Mouse (Mus musculus): ENCODE results near the gene Slc30a4. TPM values are rescaled to one million over a fixed set of nuclear protein-coding genes. Genes with fewer than 3 reads are reported as not detected.

The Slc30a4 gene
- total RNA-seq (2023): 4.5 TPM

DNA sequence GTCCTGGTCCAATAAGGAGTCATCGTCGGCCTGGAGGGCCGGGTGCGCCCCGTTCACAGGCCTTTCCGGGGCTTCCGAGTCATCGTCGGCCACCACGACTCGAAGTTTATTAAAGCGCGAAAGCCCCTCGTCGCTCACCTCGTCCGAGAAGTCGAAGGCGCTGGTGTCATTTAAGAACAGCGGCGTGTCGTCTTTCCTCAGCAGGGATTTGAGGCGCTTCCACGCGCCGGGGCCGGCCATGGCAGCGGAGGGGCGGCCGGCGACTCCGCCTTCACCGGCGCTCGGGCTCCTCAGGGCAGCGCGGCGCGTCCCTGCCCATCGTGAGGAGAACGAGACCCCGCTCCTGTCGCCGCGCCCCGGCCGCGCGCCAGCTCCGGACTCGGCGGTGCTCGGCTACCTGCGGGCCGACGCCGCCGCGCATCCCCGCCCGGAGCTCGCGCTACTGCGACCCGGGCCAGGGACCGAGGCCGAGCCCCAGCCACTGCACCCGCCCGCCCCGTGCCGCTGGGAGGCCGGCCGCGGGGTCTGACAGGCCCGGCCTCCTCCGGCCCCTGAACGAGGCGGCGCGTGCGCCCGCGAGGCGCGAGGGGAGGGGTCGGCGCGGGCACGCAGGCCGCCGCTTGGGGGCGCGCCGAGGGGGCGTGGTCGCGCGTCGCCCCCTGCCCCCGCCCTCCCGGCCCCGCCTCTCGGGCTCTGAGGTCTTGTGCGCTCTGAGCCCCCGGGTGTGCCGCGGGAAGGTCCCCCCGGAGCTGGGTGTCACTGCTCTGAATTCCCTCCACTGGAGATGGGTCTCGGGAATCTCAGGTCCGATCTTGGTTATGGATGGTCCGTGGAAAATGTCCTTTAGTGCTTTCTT, at the start of gene Slc30a4:
Gene Slc30a4 (minus strand): TSS at position 483 of the 856 bp plus-strand sequence.

DNA sequence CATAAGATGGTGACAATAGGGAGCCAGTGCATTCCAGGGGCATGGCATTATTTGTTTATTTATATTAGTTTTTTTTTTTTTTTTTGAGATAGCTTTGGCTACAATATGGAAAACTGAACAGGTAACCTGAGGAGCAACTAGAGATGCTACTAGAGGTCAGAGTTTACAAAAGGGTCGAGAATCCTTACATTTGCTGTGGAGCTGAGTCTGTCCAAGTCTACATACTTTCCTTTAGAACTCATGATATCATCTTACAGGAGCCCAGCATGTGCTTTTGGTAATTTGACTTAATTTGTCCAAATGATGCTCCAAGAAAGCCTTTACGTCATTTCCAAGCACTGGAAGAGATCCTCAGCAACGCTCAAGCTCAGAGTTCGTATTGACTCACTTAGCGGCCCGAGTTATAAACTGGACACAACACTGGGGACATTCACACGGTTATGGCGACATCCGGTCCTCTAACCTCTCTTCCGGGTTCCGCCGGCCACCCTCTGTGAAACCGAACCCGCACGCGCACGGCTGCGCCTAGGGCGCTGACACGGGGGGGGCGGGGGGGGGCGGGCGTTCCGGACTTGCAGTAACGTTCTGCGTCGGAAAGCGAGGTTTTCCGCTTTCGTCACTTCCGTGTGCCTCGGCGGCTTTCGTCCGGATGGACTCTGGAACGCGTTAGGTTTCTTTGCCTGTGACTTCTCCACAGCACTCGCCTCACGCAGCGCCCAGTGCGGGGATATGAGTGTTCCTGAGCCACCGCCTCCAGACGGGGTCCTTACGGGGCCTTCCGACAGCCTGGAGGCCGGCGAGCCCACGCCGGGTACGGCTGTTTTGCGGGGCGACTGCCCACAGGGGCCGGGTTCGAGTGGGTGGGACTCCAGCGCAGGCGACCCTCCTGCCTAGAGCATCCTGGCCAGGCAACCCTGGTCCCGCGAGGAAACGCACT, 35.7 kb upstream of the Slc30a4 start, which contains the start of gene Bloc1s6:
Gene Bloc1s6 (plus strand): TSS at position 610 of the 937 bp plus-strand sequence.

DNA sequence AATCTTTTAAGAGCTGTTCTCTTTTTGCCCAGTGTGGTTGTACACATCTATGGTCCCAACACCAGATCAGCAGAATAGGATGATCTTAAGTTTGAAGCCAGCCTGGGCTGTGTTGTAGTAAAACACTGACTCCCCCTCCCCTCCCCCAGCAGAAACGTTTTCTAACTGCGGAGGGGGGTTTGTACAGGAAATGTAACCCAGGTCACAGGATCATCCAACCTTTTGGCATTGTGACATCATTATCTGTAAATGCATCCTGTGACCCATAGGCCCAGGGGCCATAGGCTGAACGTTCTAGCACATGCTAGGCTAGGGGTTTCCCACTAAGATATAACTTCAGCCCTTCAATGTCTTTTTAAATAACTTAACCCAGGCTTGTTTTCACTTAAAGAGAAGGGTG, 65.8 kb downstream of the Slc30a4 start, which contains the start of gene AA467197:
Gene AA467197 (plus strand): TSS at position 301 of the 400 bp plus-strand sequence.

Other genes with a start within 250 kb of the Slc30a4 start
- gene Gm14085, start 217.7 kb downstream of the Slc30a4 start, total RNA-seq (2023): 66.0 TPM
- gene Gatm, start 91.4 kb downstream of the Slc30a4 start, total RNA-seq (2023): 1.3 TPM
- 1.1 TPM for gene AA467197, start 65.7 kb downstream of the Slc30a4 start, total RNA-seq (2023)
- 24.6 TPM for gene Bloc1s6, start 35.8 kb upstream of the Slc30a4 start, total RNA-seq (2023)
- 1.2 TPM for gene Sqor, start 62.6 kb upstream of the Slc30a4 start, total RNA-seq (2023)